Mouse (Mus musculus) splenic B cell, adult 2 months (primary cell): ENCODE measurements around the gene D430041D05Rik.
"Not testable (repeated sequence)": the region's sequence is repeated elsewhere in the genome, so short reads cannot be mapped to it uniquely, and the experiment has no call there.

ENCODE experiments used
- DNase-seq: peaks from one replicate; pipeline ENCODE4 v3.0.0-alpha.2; 2011; ENCODE audit warnings: low read depth, low spot score
- H3K27me3 ChIP-seq: 2 replicates; pipeline ENCODE4 v1.6.1; 2012; ENCODE audit warnings: mild to moderate bottlenecking, low read length, moderate library complexity, mixed read lengths; ENCODE audit not compliant: control insufficient read depth, poor library complexity, insufficient read depth, severe bottlenecking
- H3K36me3 ChIP-seq: 2 replicates; pipeline ENCODE4 v1.6.1; 2012; ENCODE audit warnings: mild to moderate bottlenecking, low read length, moderate library complexity, mixed read lengths; ENCODE audit not compliant: control insufficient read depth, poor library complexity, insufficient read depth, severe bottlenecking

Gene D430041D05Rik

GRCm38 (mm10) chr2:104114898-104115297, 295.9 kb downstream of the D430041D05Rik start:
- Histone ChIP-seq H3K27me3 (no peaks in the 10 kb centered on the region), H3K36me3 (no peaks in the 10 kb centered on the region)
- no peak for DNase-seq

GRCm38 (mm10) chr2:104113563-104113962, 297.2 kb downstream of the D430041D05Rik start:
- not testable (repeated sequence) for DNase-seq

GRCm38 (mm10) chr2:104111170-104111797, 299.5 kb downstream of the D430041D05Rik start:
- not testable (repeated sequence) for H3K36me3 ChIP-seq, H3K27me3 ChIP-seq, DNase-seq

More at GRCm38 (mm10) chr2:104113563-104113962, 297.2 kb downstream of the D430041D05Rik start:
- H3K36me3 ChIP-seq, H3K27me3 ChIP-seq: not testable (repeated sequence)

- no peak for DNase-seq
- no peaks in the 10 kb centered on the region for H3K36me3 ChIP-seq
- H3K27me3 ChIP-seq = no peaks in the 10 kb centered on the region
These were observed 300.8 kb downstream of the D430041D05Rik start for GRCm38 (mm10) chr2:104110031-104110430.

GRCm38 (mm10) chr2:104109528-104109927, 301.3 kb downstream of the D430041D05Rik start:
- no peak for DNase-seq
- Histone ChIP-seq H3K36me3 (no peaks in the 10 kb centered on the region), H3K27me3 (no peaks in the 10 kb centered on the region)

- H3K36me3 ChIP-seq, H3K27me3 ChIP-seq, DNase-seq: not testable (repeated sequence)
These were observed 301.8 kb downstream of the D430041D05Rik start for GRCm38 (mm10) chr2:104109021-104109420.

- H3K27me3 ChIP-seq = no peaks in the 10 kb centered on the region; the same call in 1 of the 2 replicates
- DNase-seq = no peak
- no peaks in the 10 kb centered on the region for H3K36me3 ChIP-seq
These were observed 306.0 kb downstream of the D430041D05Rik start for GRCm38 (mm10) chr2:104104800-104105199.

- Histone ChIP-seq H3K36me3 (no peaks in the 10 kb centered on the region), H3K27me3 (no peaks in the 10 kb centered on the region; the same call in 1 of the 2 replicates)
- DNase-seq = no peak
These were observed 310.9 kb downstream of the D430041D05Rik start for GRCm38 (mm10) chr2:104099946-104100345.

- Histone ChIP-seq H3K27me3 (no peaks in the 10 kb centered on the region; the same call in 1 of the 2 replicates), H3K36me3 (no peaks in the 10 kb centered on the region)
- DNase-seq = no peak
These were observed 311.6 kb downstream of the D430041D05Rik start for GRCm38 (mm10) chr2:104099231-104099585.

- Histone ChIP-seq H3K27me3 (no peaks in the 10 kb centered on the region; the same call in 1 of the 2 replicates), H3K36me3 (no peaks in the 10 kb centered on the region)
- no peak for DNase-seq
These were observed 312.1 kb downstream of the D430041D05Rik start for GRCm38 (mm10) chr2:104098529-104099230.

- not testable (repeated sequence) for DNase-seq, H3K36me3 ChIP-seq
These were observed 313.4 kb downstream of the D430041D05Rik start for GRCm38 (mm10) chr2:104097396-104097795.

GRCm38 (mm10) chr2:104096796-104097195, 314.0 kb downstream of the D430041D05Rik start:
- not testable (repeated sequence) for H3K27me3 ChIP-seq, DNase-seq, H3K36me3 ChIP-seq

More at GRCm38 (mm10) chr2:104097396-104097795, 313.4 kb downstream of the D430041D05Rik start:
- not testable (repeated sequence) for H3K27me3 ChIP-seq

- no peaks in the 10 kb centered on the region for H3K36me3 ChIP-seq
- DNase-seq = no peak
- H3K27me3 ChIP-seq = no peaks in the 10 kb centered on the region
These were observed 314.6 kb downstream of the D430041D05Rik start for GRCm38 (mm10) chr2:104096256-104096655.

GRCm38 (mm10) chr2:104095741-104096213, 315.0 kb downstream of the D430041D05Rik start, which contains the start of gene Cd59a:
Cd59a (plus strand) TSS chr2:104095801.
- no peaks in the 10 kb centered on the region for H3K36me3 ChIP-seq
- peak; percentile 51 for DNase-seq
- no peaks in the 10 kb centered on the region for H3K27me3 ChIP-seq

- H3K27me3 ChIP-seq = no peaks in the 10 kb centered on the region
- no peak for DNase-seq
- no peaks in the 10 kb centered on the region for H3K36me3 ChIP-seq
These were observed 317.5 kb downstream of the D430041D05Rik start for GRCm38 (mm10) chr2:104093305-104093704.
